Mouse (Mus musculus) adrenal gland, postnatal 14 days (tissue): Measurements from ENCODE around the gene 1700020A23Rik. TPM values are rescaled to one million over a fixed set of nuclear protein-coding genes. Genes with fewer than 3 reads are reported as not detected.
"Not testable (repeated sequence)": the region's sequence is repeated elsewhere in the genome, so short reads cannot be mapped to it uniquely, and the experiment has no call there.

ENCODE experiments used
- DNase-seq: peaks from one replicate; pipeline ENCODE4 v3.0.0; 2021; ENCODE audit warnings: mixed read lengths
- long read RNA-seq, 2 experiments: library from polyadenylated mRNA; stranded (forward); transcript quantifications; one replicate each; pipeline ENCODE4 v2.0.0; 2021
- total RNA-seq: library from RNA; stranded (reverse); gene quantifications from 2 replicates; pipeline ENCODE4 v1.2.3, GENCODE M21; 2021

The 1700020A23Rik gene
- not detected in 2 replicates for total RNA-seq
- long read RNA-seq, experiment 1: 0 reads
- long read RNA-seq, experiment 2: 0 reads

DNA sequence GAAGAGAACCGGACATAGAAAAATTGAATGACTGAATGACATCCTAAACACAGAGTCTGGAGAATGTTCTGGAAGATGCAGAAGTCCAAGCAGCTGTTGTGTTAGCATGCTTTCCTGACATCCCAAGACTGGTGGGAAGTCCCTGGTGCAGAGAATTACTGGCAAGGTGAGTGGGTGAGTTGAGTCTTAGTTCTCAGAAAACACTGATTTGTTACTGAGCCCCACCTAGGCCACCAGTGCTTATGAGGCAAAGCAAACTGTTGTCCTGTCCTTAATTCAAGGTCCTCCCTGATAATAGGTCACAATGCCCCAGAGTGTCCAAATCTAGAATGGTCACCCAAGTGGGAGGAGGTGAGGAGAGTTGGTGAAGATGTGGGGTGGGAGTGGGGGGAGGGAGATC is at the start of gene 1700020A23Rik, which contains the start of gene Gm28372:
TSS of gene 1700020A23Rik (plus strand) at position 321 of the 400 bp plus-strand sequence.
TSS of gene Gm28372 (plus strand) at position 301 of the 400 bp plus-strand sequence.
- no peak for DNase-seq

DNA sequence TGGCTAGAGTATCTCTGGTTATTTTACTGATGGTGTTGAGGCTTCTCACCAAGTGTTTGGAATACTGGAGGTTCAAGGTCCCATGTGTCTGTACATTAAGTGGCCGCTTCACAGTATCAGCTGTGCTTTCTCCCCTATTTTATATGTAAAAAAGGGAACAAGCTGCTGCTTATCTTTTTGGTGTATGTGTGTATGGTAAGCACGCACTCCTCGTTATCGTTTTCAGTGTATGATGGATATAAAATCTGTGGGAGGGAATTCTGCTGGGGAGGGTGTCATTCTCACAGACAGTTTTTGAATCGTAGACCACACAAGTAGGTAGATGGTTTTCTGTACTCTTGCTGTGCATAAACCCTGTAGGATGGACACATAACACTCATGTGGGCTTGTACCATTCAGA is 47.5 kb upstream of the 1700020A23Rik start:
- DNase-seq: no peak

DNA sequence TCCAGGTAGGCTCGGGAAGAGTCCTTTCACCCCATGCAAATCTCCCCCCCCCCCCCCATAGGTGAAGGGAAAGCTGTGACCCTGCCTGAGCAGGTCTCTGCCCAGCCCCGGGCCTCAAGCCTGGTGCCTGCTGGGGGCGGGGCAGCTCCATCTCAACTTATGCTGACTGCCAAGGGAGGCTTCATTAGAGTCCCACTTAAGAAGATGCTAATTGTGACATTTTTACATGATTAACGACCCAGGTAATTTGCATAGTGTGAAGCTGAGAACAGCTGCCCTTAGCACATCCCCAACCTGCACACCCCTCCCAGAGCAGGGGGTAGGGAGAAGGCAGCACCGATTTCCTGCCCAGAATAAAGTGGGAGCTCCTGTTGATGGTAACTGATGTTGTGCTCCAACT is 46.2 kb upstream of the 1700020A23Rik start:
- DNase-seq: no peak

DNA sequence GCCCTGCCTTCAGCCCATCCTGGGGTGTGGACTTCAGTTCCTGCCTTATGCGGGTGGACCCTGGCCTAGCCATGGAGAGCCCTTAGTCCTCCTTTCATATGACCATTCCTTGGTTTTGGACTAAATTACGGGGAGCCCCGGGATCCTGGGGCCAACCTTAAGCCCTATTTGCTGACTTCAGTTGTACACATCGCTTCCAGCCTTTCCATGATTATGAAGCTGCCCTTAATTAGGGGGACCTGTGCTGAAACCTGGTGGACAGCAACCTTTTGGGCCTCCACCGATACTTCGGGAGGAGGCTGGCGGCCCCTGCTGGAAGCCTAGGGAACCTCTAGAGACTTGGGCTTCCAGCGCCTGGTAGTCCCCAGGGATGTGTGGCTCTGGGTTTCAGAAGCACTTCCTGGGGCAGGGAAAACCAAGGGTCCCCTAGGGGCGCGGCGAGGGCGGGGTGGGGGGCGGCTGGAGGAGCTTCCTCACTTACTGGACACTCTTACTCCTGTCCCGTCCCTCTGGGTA is 42.5 kb upstream of the 1700020A23Rik start:
- peak; percentile 85 for DNase-seq

DNA sequence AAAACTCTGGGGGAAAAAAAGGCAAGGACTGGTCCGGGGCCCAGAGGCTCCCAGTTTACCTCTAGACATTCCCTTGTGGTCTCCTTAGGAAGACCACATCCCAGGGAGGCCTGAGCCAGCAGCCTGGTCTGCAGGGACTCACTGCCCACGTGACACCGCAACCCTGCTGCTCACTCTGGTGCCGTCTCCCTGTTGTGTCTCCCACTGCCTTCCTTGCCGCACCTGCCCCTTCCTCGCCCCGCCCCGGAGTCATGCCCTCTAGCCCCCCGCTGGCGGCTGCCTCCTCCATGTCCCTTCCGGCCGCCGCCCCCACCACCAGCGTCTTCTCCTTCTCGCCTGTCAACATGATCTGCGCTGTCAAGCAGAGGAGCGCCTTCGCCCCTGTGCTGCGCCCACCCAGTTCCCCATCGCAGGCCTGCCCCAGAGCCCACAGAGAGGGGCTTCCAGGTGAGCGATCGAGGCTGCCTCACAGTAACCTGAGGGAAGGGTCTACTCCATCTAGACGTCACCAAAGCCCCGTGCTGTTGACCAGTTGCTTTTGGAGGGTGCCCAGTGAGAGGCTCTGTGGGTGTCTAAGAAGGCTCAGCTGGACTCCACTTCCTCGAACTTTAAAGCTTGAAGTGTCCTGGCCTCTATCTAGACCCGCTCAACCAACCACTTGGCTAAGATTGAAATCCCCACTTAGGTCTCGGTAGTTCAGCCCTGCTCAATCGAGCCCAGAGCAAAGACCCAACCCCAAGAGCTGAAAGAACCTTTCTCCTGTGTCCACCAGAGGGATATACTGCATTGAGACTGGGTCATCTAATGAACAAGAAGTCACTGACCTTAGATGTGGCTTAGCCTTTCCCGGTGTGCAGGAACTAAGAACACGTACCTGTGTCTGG is 39.6 kb upstream of the 1700020A23Rik start:
- DNase-seq: no peak

DNA sequence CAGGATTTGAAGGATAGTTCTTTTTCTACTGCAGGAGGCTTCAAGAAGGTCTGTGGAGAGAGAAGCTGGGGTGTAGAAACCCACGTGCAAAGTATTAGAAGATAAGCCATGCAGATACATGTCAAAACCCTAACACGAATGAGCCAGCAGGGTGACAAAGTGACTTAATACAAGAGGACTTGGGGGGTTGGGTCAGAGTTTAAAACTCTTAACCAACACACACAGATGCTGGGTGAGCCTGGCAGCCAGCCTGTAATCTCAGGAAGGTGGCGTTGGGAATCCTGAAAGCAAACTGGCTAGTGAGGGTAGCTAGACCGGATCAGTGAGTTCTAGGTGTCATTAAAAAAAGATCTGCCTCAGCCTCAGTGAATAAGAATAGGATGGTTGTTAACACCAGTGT is 37.7 kb upstream of the 1700020A23Rik start:
- no peak for DNase-seq

DNA sequence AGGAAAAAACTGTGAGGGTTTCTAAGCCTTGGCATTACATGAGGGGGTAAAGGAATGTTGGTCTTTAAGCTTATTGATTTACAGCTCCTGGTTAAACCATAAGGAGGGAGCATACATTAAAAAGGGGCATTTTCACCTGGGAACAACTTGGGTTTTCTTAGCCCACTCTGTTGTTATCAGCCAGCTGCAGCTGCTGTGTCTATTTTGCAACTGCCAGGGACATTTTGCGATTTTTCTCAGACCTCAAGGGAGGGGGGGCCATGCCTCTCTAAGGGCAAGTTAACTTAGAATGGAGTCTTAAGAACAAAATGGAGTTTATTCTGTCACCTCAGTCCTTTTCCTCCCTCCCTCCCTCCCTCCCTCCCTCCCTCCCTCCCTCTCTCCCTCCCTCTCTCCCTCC is 32.0 kb upstream of the 1700020A23Rik start:
- DNase-seq: not testable (repeated sequence)

DNA sequence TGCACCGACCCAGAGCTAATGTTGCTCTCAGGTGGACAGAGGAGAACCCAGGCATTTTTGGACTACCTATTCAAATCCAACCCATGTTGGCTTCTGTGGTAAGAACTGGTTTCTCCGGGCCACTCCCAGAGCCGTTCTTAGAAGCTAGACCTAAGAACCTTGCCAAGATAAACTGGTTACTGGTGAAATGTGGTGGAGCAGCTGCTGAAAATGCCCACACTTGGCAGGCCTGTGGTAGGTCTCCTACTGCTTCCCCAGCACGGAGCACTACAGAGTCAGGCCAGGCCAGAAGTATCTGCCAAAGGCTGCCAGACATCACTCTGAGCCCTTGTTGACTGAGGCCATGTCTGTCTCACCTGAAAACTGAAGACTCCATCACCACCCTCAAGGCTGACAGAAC is 30.1 kb upstream of the 1700020A23Rik start:
- no peak for DNase-seq

DNA sequence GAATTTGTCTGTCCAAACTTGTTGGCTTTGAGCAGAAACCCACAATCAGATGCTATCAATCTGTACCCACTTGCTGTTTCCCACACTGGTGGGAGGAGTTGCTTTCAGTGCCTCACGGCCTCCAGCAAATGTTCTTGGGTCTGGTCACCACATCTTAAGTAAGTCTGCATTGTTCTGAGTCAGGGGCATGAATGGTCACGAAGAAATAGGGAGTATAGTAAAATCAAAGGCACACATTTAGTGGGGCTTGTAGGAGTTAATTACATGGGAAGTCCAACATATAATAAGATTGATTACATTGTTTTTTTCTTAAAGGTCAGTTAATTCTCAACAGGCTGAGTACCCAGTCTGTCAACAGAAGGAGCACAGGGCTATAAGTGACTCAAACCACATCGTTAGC is 21.9 kb upstream of the 1700020A23Rik start:
- DNase-seq: no peak

DNA sequence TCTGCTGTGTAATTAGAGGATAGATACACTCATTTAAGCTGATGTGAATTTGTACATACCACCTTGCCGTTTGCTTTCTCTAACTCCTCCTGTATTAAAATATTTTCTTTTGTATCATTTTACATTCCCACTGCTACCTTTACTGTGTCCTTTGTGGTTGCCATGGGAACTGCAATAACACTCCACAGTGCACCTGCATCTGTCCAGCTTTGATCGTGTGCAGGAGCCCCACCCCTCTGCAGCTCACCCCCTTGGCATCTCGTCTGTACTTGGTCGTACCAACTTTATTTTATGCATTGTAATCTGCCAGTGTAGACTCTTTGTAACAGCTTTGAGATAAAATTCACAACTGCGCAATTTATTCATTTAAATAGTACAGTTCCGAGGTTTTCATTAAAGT is 21.2 kb upstream of the 1700020A23Rik start:
- DNase-seq: no peak

DNA sequence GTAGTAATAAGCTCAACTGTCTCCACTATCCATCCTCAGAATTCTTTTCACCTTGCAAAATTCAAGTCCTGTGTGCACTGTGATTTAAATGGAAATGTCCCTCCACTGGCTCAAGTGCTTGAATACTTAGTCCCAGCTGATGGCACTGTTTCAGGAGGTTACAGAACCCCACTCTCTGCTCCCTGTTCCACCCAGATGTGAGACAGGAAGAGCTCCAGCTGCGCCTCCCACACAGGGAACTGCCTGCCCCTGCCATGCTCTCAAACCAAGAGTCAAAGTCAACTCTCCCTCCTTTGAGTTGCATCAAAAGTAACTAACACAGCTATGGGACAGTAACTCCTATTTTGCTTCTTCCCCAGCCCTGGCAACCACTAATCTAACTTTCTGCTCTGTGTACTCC is 18.8 kb upstream of the 1700020A23Rik start:
- DNase-seq: no peak

DNA sequence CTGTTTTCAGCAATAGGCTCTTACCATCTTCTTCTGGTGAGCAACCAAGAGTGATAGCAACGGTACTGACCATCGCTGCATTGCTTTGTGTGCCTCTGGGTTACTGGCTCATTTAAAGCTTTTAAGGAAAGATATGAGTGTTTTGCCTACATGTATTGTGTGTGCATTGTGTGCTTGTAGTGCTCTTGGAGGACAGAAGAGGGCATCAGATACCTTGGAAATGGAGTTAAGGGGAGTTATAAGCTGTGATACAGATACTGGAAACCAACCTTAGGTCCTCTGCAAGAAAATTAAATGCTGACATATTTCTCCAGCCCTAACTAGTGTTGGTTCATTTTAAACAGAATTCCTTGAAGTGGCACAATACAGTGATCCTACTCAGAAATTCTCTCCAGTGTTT is 16.3 kb upstream of the 1700020A23Rik start:
- DNase-seq: no peak

DNA sequence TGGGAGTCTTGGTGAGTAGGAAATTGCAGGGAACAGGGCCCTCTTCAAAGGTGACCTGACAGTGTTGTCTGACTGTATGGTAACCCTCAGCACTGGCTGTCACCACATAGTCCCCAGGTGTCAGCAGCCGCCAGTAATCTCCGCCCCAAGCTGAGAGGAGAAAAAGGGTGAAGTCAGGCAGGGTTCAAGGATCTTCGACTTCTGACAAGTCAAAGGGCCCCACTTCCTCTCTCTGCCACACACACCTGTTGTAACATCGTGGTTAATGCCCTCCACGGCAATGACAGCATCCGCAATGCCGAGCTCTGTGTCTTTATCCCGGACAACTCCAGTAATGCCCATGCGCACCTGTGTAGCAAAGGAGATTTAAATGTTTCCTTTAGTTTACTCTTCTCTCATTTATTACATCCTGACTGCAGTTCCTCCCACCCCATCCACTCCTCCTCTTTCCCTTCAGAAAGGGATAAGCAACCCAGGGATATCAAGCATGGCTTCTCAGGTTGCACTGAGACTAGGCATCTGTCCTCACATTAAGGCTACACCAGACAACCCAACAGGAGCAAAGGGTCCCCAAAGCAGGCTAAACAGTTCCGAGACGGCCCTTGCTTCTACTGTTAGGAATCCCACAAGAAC is 13.9 kb upstream of the 1700020A23Rik start:
- no peak for DNase-seq

DNA sequence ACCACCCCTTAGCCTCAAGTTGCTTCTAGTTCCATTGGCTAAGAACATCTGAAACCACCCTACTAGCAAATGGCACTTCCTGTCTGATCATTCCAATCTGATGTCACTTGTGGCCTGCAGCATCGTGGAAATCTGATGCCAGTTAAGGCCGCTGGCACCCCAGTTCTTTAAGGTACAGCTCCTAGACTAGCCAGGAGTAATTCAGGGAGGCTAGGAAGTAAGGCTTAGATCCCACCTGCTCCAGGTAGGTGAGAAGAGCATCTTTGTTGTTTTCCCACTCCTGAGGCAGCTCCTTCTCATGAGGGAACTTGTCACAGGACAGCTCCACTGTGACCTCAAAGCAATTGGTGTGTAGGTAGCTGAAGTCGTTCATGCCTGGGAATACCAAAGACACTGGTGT is 12.2 kb upstream of the 1700020A23Rik start:
- no peak for DNase-seq

DNA sequence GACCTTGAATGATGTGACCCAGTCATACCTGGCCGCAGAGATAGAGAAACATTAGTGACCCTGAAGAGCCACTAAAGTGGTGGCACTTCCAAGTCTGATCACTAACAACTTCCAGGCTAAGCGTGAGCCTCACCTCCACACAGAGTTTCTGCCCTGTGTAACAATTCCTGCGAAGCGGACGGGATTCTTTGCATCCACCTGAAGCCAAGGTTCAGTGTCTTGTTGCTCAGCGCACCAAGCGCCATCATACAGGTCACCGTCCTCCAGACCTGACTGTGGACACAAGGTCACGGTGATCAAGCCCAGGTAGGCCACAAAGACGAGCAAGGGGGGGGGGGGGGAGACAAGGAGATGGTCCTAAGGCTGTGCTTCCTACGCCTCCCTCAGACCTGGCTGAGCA is 9.4 kb upstream of the 1700020A23Rik start:
- no peak for DNase-seq

DNA sequence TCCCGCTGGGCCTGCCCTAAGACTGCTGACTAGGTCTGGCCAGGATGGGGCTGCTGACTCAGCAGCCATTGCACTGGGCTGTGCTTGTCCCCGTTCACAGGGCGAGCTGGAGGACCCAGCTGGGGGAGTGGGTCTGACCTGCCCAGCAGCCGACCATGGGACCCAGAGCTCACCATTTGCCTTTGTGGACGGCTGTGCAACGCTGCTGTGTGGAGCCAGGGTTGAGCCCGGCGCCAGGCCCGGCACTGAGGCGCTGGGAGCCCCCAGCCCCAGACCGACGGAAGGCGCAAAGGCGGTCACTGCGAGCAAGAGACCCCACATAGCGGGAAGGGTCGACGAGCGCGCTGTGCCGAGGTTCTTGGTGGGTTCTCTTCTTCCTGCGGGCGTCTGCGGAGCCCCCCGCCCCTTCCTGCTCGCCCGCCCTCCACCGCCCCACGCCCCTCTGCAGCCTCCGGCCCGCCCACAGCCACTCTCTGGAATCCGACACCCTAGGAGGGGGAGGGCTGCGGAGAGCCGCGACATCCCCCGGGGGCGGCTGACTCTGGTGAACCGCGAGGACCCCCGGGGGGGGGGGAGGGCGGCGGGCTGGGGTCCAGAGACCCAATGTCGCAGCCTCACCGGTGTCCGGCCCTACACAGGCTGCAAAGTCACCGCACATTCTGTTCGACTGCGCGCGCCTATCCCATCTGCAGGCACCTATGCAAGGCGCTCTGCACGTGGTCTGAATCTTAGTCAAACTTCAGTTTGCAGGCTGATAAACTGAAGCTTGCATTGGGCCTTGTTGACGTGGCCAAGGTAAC is 7.7 kb upstream of the 1700020A23Rik start, which contains the start of gene Cpxm1:
TSS of gene Cpxm1 (minus strand) at position 389 of the 800 bp plus-strand sequence.
- DNase-seq: peak; percentile 44

DNA sequence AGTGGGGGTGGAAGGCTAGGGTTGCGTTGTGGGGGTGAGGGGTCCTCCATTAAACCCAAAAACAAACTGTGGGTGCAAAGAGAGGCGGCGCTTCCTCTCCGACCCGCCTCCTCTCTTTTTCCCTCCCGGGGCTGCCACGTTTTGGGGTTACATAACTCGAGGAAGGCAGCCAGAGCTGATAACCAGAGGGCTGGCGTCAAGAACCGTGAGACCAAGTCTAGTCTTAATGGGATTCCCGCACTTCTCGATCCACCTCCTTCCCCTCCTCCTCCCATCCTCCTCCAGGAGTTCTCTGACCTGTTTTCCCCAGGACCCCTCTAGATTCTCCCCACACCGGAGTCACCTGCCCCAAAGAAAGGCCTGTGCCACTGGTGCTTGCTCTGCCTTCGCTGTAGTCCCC is 7.0 kb upstream of the 1700020A23Rik start:
- peak; percentile 30 for DNase-seq

DNA sequence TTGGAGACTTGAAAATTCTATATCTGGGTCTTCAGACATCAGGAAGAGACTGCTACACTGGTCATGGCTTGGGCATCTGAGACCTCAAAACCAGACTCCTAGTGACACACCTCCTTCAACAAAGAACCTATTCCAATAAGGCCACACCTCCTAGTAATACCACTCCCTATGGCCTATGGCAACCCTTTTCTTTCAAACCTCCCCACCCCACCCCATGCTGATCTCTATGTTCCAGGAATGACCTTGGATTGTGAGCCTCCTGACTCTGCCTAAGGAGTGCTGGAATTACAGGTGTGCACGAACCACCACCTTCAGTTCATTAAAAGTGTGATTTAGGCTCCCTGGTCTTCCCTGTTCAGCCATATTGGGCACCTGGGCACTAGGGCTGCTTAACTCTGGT is 5.0 kb upstream of the 1700020A23Rik start:
- no peak for DNase-seq

DNA sequence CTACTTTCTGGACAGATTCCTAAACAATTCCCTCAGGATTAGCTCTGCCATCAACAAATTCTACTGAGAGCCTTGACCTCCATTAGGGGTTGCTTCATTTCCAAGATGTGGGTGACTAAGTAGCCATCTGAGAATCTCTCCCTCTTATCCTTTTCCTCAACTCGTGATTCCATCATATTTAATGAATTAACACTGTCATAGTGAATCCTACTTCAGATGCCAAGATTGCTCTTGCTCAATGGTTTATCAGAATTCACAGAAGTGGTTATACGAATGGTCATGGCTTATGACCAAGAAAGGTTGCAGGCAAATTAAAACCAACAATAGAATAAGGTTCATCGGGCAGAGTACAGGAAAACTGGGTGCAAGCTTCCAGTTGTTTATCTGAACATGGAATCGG is 3.2 kb upstream of the 1700020A23Rik start:
- no peak for DNase-seq

DNA sequence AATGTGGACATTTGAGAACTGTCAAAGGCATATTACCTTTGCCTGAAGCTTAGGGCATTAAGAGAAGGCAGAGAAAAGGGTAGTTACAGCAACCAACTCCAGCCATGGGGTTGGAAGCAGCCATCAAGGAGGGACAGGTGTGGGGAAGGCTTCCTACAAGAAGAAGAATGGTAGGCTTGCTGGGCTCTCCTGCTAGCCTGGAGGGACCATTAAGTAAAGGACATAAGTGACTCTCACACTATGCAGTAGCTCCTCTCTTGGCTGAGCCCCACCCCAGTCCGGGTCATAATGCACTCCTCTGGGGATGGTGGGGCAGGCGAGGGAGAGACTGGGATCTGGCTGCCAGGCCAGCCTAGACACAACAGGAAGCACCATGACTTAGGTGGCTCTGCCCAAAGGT is 1.1 kb downstream of the 1700020A23Rik start, which contains the start of gene Tmem239:
TSS of gene Tmem239 (plus strand) at position 301 of the 400 bp plus-strand sequence.
- no peak for DNase-seq

DNA sequence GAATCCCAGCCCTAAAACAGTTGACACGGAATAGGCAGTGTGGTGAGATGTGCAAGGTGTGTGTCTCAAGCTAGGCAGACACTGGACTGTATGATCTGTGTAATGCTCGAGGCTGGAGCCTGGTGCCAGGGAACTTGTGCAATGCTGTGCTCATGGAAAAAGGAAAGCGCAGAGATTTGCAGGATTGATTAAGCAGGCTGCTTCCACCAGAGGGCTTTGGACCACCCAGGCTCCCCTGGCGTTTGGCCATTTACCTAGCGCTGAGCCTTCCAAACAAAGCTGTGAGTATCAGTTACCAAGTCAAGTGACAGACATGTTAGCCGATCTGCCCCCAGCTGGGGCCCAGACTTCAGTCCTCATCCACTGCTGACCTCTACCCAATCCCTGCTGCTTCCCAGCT is 3.1 kb downstream of the 1700020A23Rik start:
- DNase-seq: no peak
